Mouse (Mus musculus) megakaryocyte, adult 5-6 weeks (primary cell): ENCODE measurements around the gene Elmo1. TPM values are rescaled to one million over a fixed set of nuclear protein-coding genes. Genes with fewer than 3 reads are reported as not detected.

Experiments
- ATAC-seq: 2 replicates; pipeline ENCODE4 v1.8.0; 2016; ENCODE audit warnings: mild to moderate bottlenecking, inconsistent platforms; ENCODE audit not compliant: poor library complexity, severe bottlenecking
- total RNA-seq, 2 experiments: library from RNA; stranded (forward) in 1 of 2; stranded (reverse) in 1 of 2; fragments of 153-499, 151-499 nt in 1 of 2; fragments of 221-1000, 200-1000 nt in 1 of 2; gene quantifications; 2 replicates each; pipeline versions ENCODE4 v1.2.3 to v1.2.4; 2015 to 2017

The Elmo1 gene
- total RNA-seq, 2 experiments from 2014 or later, result 37.1 to 81.4 TPM

GRCm38 (mm10) chr13:20205007-20205745 is 114.8 kb downstream of the Elmo1 start:
- no peak for ATAC-seq

- ATAC-seq, result no peak
These were observed 115.3 kb downstream of the Elmo1 start for GRCm38 (mm10) chr13:20205746-20206145.

GRCm38 (mm10) chr13:20207126-20207525 is 116.7 kb downstream of the Elmo1 start:
- ATAC-seq, result 0 out of 2 replicates have a peak, but pooled peaks have one; percentile 19

GRCm38 (mm10) chr13:20207950-20208642 is 117.7 kb downstream of the Elmo1 start:
- ATAC-seq, result peak; percentile 51

GRCm38 (mm10) chr13:20208867-20209266 is 118.5 kb downstream of the Elmo1 start:
- 0 out of 2 replicates have a peak, but pooled peaks have one; percentile 17 for ATAC-seq

- no peak for ATAC-seq
These were observed 121.4 kb downstream of the Elmo1 start for GRCm38 (mm10) chr13:20211780-20212179.

GRCm38 (mm10) chr13:20212665-20213064 is 122.3 kb downstream of the Elmo1 start:
- peak; percentile 69 for ATAC-seq

- ATAC-seq, result no peak
These were observed 123.5 kb downstream of the Elmo1 start for GRCm38 (mm10) chr13:20213861-20214260.

GRCm38 (mm10) chr13:20217453-20218090 is 127.2 kb downstream of the Elmo1 start:
- no peak for ATAC-seq

GRCm38 (mm10) chr13:20218126-20218525 is 127.7 kb downstream of the Elmo1 start:
- no peak for ATAC-seq

GRCm38 (mm10) chr13:20220414-20220813 is 130.0 kb downstream of the Elmo1 start:
- ATAC-seq, result peak; percentile 71

- no peak for ATAC-seq
These were observed 137.7 kb downstream of the Elmo1 start for GRCm38 (mm10) chr13:20227923-20228705.

GRCm38 (mm10) chr13:20231837-20232728 is 141.7 kb downstream of the Elmo1 start:
- peak; percentile 69 for ATAC-seq

- ATAC-seq, result no peak
These were observed 143.3 kb downstream of the Elmo1 start for GRCm38 (mm10) chr13:20233707-20234106.

GRCm38 (mm10) chr13:20237615-20238014 is 147.2 kb downstream of the Elmo1 start:
- no peak for ATAC-seq

- ATAC-seq, result no peak
These were observed 147.8 kb downstream of the Elmo1 start for GRCm38 (mm10) chr13:20238146-20238545.

GRCm38 (mm10) chr13:20238743-20239142 is 148.3 kb downstream of the Elmo1 start:
- peak; percentile 51; the same call in 1 of the 2 replicates for ATAC-seq

- ATAC-seq, result no peak
These were observed 159.8 kb downstream of the Elmo1 start for GRCm38 (mm10) chr13:20250069-20250668.

- ATAC-seq, result no peak
These were observed 164.5 kb downstream of the Elmo1 start for GRCm38 (mm10) chr13:20254911-20255310.
